Mouse (Mus musculus) liver, adult (tissue): ENCODE results near the gene Dhx15.

Experiments used
- GATA4 ChIP-seq: IDR thresholded peaks from 2 replicates; pipeline ENCODE4 v1.6.1; 2014; ENCODE audit warnings: mild to moderate bottlenecking, low read length; ENCODE audit not compliant: insufficient replicate concordance

Gene Dhx15

DNA sequence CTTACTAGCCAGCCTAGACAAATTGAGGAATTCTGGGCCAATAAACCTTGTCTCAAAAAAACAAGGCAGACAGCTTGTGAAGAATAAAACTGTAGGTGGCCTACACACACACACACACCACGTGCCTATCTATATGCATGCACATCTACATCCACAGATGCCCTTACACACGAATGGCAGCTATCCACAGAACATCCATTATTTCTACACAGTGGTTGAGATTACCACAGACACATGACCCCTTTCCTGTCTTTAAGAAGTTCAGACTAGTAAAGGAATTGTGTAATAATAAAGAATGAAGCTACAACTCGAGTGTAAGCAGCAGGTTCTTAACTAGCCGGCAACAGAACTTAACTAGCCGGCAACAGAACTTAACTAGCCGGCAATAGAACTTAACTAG is 68.2 kb downstream of the Dhx15 start:
- no peak for TF ChIP-seq GATA4

DNA sequence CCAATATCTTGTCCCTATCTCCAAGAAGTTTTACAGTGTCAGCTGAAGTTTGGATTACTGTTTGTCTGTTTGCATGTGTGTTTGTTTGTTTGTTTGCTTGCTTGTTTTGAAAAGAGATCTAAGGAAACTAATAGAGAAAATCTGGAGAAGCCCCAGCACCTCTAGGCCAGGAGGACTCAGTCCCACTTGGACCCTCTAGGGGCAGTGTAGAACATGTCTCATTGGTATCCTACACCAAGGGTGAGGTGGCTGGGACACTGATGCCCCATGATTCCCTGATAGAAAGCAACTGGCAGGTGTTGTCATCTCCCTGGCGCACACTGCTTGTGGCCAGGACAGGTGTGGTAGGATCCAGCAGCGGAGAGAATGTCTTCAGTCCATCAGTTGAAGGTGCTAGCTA is 70.5 kb downstream of the Dhx15 start:
- TF ChIP-seq GATA4: no peak

DNA sequence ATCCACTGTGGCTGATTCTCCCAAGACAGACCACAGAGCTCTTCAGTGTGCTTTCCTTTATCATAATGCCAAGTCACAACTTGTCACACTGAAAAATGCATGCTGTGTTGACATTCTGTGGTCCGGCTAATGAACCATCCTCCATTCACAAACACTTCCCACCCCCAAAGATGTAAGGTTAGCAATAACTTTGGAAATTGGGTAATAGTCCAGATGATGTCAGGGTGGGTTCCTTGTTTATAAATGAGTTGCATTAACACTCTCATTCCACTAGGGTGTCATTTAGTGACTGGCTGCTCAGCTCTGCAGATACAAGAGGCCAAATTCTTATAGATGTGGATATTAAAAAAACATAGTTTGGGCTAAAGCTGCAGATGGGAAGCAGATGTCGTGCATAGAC is 71.1 kb downstream of the Dhx15 start:
- no peak for TF ChIP-seq GATA4

DNA sequence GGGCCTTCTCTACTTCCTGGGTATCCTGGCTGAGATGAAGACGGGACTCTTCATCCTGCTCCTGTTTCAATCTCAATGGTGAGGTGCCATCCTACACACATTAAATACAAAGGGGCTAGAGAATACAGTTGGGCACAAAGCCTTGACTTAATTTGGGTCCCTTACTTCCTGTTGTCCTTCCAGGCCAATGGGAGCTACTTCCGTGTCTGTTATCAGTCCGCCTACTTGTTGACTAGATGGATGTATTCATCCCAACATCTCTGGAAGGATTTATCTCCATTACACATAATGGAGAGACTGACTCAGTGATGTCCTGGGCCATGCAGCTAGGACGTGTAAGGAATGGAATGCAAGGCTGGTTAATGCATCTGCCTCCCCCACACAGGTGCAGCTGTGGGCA is 72.5 kb downstream of the Dhx15 start:
- TF ChIP-seq GATA4: no peak

DNA sequence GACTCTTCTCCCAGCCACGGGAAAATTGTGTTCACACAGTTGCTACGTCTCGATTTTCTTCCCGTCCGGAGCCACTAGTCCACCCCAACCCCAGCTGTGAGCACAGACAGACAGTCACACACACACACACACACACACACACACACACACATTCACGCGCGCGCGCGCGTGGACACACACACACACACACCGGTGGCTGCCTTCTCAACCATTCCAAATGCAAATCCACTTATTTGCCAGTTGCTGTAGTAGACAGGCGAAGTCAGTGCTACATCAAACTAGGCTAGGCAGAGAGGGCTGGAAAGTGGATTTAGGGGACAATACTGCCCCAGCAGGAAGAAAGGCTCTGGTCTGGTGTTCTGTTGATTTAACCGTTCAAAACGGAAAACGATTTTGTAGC is 73.9 kb downstream of the Dhx15 start:
- no peak for TF ChIP-seq GATA4

DNA sequence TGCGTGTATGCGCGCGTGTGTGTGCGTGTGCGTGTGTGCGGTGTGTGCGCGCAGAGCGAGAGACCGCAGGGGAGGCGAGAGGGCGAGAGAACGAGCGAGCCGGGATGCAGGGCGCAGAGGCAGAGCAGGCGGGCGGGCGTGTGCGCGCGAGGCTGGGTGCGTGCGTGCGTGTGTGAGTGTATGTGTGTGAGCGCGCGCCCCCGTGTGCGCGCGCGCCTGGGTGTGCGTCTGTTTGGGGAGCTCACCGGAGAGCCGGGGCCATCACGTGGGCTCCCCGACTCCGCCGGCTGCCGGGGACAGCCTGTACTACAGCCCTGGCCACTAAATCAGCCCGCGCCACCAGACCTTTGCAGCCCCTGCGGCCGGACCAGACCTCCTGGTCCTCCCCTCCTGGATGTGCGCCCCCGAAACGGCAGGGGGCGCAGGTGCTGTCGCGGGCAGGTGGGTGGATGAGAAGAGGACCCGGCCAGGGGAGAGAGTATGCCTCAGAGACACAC is 74.4 kb downstream of the Dhx15 start:
- no peak for TF ChIP-seq GATA4

DNA sequence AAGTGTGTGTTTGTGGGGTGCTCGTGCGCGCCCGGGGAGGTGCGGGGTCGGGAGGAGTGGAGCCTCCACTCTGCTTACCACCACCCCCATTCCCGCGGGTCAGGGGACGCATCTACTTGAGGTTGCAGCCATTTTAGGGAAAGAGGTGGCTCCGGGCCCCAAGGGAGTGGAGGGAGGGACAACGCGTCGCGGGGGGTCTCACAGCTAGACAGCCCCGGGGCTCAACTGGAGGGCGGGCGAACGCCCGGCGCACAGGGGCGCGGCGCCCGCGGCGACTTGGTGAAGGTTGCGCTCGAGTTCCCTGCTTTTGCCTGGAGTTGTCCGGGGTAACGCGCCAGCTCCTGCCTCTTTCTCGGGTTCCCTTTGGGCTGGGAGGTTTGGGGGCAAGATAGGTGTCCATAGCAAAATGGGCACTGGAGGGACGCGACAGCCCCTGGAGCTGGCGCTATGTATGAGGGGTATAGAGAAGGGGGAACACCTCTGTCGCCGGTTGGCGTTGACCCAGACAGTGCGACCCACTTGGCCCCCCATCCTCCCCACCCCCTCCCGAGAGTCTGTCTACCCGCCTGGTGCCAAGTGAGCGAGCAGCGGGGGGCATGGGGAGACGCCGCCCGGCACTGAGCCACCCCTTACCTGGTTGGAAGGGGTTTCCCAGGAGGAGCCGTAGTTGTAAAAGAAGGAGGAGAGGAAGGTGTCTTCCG is 75.4 kb downstream of the Dhx15 start:
- no peak for TF ChIP-seq GATA4

DNA sequence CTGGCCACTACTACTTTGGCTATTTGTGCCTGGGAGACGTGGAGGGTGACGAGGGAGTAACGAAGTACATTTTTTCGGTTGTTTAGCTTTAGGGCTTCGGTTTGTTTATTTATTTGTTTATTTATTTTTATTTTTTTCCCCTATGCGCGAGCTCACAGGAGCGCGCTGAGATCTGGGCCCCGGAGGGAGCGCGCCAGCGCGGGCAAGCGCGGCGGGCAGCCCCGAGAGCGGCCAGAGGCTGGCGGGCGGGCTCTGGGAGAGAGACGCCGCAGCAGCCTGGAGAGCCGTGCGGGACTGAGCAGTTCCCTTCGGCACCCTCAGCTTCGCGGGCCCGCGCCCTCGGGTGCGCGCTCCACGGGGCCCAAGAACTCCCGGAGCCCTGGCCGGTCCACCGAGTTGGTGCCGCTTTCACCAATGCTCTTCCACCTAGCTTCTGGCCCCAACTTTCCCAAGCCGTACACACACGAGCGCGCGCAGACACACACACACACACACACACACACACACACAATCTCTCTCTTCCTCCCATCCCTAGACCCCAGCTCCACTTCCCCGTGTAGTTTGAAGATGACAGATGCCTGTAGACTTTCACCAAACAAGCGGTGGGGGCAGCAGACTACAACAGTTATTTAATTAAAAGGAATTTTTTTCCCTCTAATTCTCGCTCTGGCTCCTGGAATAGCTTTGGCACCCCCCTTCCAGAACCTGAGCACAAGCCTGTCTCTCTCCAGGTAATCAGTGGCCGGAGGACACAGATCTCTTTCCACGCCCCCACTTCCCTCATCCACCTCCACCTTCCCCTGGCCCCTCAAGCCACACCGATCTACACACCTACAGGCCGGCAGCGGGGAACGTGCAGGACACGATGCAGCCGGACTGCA is 76.2 kb downstream of the Dhx15 start:
- no peak for TF ChIP-seq GATA4

DNA sequence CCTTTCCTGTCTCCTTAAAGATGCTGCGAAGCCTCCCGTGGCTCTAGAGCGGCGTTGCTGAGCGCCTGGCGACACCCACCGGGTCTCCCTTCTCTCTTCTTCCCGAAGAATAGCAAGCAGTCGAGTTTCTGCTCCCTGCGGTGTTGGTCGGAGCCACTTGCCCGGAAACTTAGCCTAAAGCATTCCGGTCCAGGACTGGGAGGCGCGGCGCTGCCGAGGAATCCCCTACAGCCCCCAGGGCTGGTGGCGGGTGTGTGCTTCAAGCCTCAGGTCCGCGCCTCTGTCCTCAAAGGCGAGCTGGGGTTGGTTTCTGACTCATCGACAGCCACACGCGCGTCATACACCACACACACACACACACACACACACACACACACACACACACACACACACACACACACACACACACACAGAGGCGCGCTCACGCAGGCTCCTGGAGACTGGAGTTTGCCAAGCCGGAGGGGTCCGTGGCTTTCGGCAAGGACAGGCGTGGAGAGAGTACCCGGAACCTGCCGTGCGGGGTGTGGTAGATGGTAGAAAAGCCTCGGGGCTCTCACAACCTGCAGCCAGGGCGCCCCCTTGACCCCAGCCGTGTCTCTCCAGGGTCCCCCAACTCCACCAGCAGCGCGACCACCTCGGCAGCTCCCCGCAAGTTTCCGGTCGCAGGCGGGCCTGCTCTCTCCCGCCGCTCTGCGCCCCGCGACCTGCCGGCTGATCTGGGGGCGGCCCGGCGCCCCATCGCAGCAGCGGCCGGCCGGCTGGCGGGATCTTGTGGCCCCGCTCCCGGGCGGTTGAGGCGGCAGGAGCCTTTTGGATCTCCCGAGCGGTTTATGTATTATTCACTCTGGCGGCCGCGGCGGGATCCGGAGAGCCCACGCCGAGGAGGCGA is 77.1 kb downstream of the Dhx15 start:
- TF ChIP-seq GATA4: no peak

DNA sequence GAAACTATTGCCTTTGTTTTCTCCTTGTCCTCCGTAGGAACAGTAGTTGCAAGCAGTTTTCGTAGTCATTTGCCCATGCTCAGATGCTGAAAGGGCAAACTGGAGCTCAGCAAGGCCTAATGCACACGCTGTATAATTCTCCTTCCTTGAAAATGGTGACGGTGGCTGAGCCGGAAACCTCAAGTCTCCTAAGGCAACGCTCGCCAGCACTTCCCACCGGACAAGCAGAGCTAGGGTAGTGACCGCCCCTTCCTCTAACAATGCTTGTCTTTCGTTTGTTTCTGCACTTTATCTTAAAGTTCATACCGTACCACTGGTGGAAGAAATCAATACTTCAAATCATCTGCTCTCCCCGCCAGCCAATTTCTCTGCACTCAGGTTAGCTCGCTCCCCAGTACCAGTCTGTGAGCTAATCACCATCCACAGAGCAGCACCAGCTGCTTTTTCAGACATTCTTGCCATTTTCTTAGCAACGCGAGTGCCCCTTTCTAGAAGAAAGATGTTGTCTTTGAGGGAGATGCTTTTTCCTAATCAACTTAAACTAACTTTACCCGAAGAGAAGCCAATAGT is 78.0 kb downstream of the Dhx15 start:
- TF ChIP-seq GATA4: no peak

DNA sequence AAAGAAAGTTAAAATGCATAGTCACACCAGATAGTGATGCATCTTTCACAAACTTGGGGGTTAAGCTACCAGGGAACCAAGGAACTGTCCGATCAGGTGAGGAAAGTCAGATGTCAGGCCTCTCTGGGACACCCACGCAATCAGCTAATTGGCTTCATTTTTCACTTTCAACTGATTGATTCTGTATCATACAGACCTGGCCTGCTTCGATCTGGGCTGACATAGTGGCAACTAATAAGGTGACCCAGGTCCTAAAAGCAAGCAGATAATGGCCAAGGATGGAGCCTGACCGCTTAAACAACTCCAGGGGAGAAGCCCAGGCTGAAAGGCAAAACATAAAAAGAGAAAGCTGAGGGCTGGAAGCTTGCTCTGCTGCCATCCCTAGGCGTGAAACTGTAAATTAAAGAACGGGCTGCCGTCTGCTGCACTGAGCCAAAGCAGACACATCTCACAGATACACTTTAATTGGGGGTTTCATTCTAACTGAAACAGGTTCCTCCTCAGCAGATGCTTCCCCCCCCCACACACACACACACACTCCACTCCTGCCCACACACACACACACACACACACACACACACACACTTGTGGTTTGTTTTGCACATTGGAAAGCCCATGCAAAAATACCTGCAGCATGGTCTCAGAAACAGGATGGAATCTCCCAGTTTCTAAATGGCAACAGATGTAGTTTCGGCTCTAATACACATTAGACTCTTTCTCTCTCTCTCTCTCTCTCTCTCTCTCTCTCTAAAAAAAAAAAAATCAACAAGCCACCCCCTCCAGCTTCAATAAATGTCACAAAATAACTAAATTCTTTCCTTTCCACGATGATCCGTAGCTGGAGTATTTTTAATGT is 79.3 kb downstream of the Dhx15 start:
- TF ChIP-seq GATA4: no peak
